Mouse (Mus musculus): ENCODE results near the gene Rufy4. TPM values are rescaled to one million over a fixed set of nuclear protein-coding genes. Genes with fewer than 3 reads are reported as not detected.

Rufy4 gene
- polyA plus RNA-seq, 1 experiment = not detected

- TF ChIP-seq USF1 (IDR thresholded peaks at IDR 0.05; ENCODE audit: low read depth) = no peak
- TF ChIP-seq MYOG (IDR thresholded peaks at IDR 0.05; ENCODE audit: control insufficient read depth in 1 of 3, insufficient read depth in 1 of 3, insufficient read length in 2 of 3, low read depth in 2 of 3) = no peak
- no peak for TF ChIP-seq TCF3 (IDR thresholded peaks at IDR 0.05; ENCODE audit: insufficient read length, low read depth)
- no peak for TF ChIP-seq CEBPB (IDR thresholded peaks at IDR 0.05; ENCODE audit: insufficient read depth, poor library complexity, severe bottlenecking)
- TF ChIP-seq SRF (IDR thresholded peaks at IDR 0.05; ENCODE audit: control insufficient read depth, insufficient read length, low read depth) = no peak
- TF ChIP-seq POLR2AphosphoS2 (IDR thresholded peaks at IDR 0.05; ENCODE audit: insufficient read length, low read depth) = no peak
- TF ChIP-seq TCF12 (IDR thresholded peaks at IDR 0.05; ENCODE audit: insufficient read depth, poor library complexity, severe bottlenecking) = no peak
- no peak for TF ChIP-seq REST (IDR thresholded peaks at IDR 0.05; ENCODE audit: insufficient read depth, insufficient read length)
- TF ChIP-seq POLR2A (IDR thresholded peaks at IDR 0.05; ENCODE audit: insufficient read length, low read depth) = no peak
- TF ChIP-seq MYOD1 (IDR thresholded peaks at IDR 0.05; ENCODE audit: control insufficient read depth in 1 of 3, insufficient read length in 2 of 3, low read depth in 2 of 3) = no peak
- no peak for TF ChIP-seq E2F4 (IDR thresholded peaks at IDR 0.05; ENCODE audit: insufficient read depth)
- TF ChIP-seq MAX (IDR thresholded peaks at IDR 0.05; ENCODE audit: low read depth) = no peak
- Histone ChIP-seq H3K4me3 (no peak overlapping the region), H3K79me2 (ENCODE audit: control insufficient read depth, insufficient read depth) (no peaks in the 10 kb centered on the region), H3K4me2 (ENCODE audit: low read depth) (no peak overlapping the region), H3ac (ENCODE audit: control insufficient read depth, insufficient read length) (no peak overlapping the region), H3K27me3 (ENCODE audit: control insufficient read depth, insufficient read depth, insufficient read length) (peaks cover 12% of the 10 kb centered on the region), H3K36me3 (ENCODE audit: control insufficient read depth, insufficient read depth) (no peaks in the 10 kb centered on the region)
These were observed 70.6 kb downstream of the Rufy4 start for GRCm38 (mm10) chr1:74195961-74196360.

GRCm38 (mm10) chr1:74196621-74197419 is 71.5 kb downstream of the Rufy4 start:
- no peak overlapping the region for H3ac ChIP-seq (ENCODE audit: control insufficient read depth, insufficient read length)
- H3K36me3 ChIP-seq (ENCODE audit: control insufficient read depth, insufficient read depth) = no peaks in the 10 kb centered on the region
- peaks cover 12% of the 10 kb centered on the region for H3K27me3 ChIP-seq (ENCODE audit: control insufficient read depth, insufficient read depth, insufficient read length)
- no peak for TF ChIP-seq SRF (IDR thresholded peaks at IDR 0.05; ENCODE audit: control insufficient read depth, insufficient read length, low read depth)
- no peak for TF ChIP-seq MYOG (IDR thresholded peaks at IDR 0.05; ENCODE audit: control insufficient read depth in 1 of 3, insufficient read depth in 1 of 3, insufficient read length in 2 of 3, low read depth in 2 of 3)
- TF ChIP-seq CEBPB (IDR thresholded peaks at IDR 0.05; ENCODE audit: insufficient read depth, poor library complexity, severe bottlenecking) = no peak
- no peak for TF ChIP-seq REST (IDR thresholded peaks at IDR 0.05; ENCODE audit: insufficient read depth, insufficient read length)
- TF ChIP-seq TCF3 (IDR thresholded peaks at IDR 0.05; ENCODE audit: insufficient read length, low read depth) = no peak
- no peak for TF ChIP-seq MYOD1 (IDR thresholded peaks at IDR 0.05; ENCODE audit: control insufficient read depth in 1 of 3, insufficient read length in 2 of 3, low read depth in 2 of 3)
- no peak for TF ChIP-seq MAX (IDR thresholded peaks at IDR 0.05; ENCODE audit: low read depth)
- TF ChIP-seq E2F4 (IDR thresholded peaks at IDR 0.05; ENCODE audit: insufficient read depth) = no peak
- TF ChIP-seq USF1 (IDR thresholded peaks at IDR 0.05; ENCODE audit: low read depth) = no peak
- no peak for TF ChIP-seq POLR2A (IDR thresholded peaks at IDR 0.05; ENCODE audit: insufficient read length, low read depth)
- TF ChIP-seq TCF12 (IDR thresholded peaks at IDR 0.05; ENCODE audit: insufficient read depth, poor library complexity, severe bottlenecking) = no peak
- no peak for TF ChIP-seq POLR2AphosphoS2 (IDR thresholded peaks at IDR 0.05; ENCODE audit: insufficient read length, low read depth)
- no peak overlapping the region for H3K4me2 ChIP-seq (ENCODE audit: low read depth)
- H3K79me2 ChIP-seq (ENCODE audit: control insufficient read depth, insufficient read depth) = no peaks in the 10 kb centered on the region
- no peak overlapping the region for H3K4me3 ChIP-seq

Other genes starting within 250 kb of the Rufy4 start
- 111 TPM for gene Tns1, start 1.1 kb upstream of the Rufy4 start, polyA plus RNA-seq (2012; fragmentation: generic; extraction: Trizol)
- gene Cxcr2, start 28.4 kb downstream of the Rufy4 start, polyA plus RNA-seq (2012; fragmentation: generic; extraction: Trizol) = not detected
- gene Cxcr1, start 69.1 kb downstream of the Rufy4 start, polyA plus RNA-seq (2012; fragmentation: generic; extraction: Trizol) = not detected
- 214 TPM for gene Arpc2, start 110.5 kb downstream of the Rufy4 start, polyA plus RNA-seq (2012; fragmentation: generic; extraction: Trizol)
- gene Gpbar1, start 153.0 kb downstream of the Rufy4 start, polyA plus RNA-seq (2012; fragmentation: generic; extraction: Trizol) = 0.14 TPM
- gene Aamp, start 159.2 kb downstream of the Rufy4 start, polyA plus RNA-seq (2012; fragmentation: generic; extraction: Trizol) = 199 TPM
- gene Pnkd, start 159.4 kb downstream of the Rufy4 start, polyA plus RNA-seq (2012; fragmentation: generic; extraction: Trizol) = 93.7 TPM
- gene Tmbim1, start 180.1 kb downstream of the Rufy4 start, polyA plus RNA-seq (2012; fragmentation: generic; extraction: Trizol) = 178 TPM
- 0.10 TPM for gene Catip, start 236.6 kb downstream of the Rufy4 start, polyA plus RNA-seq (2012; fragmentation: generic; extraction: Trizol)
- 1.0 TPM for gene Slc11a1, start 249.7 kb downstream of the Rufy4 start, polyA plus RNA-seq (2012; fragmentation: generic; extraction: Trizol)